Mouse (Mus musculus) myocyte (in vitro differentiated cells): Measurements from ENCODE around the gene Supt3. TPM values are rescaled to one million over a fixed set of nuclear protein-coding genes. Genes with fewer than 3 reads are reported as not detected.

ENCODE experiments used
- H3K27me3 ChIP-seq: one replicate; pipeline ENCODE4 v1.6.1; 2011; ENCODE audit not compliant: control insufficient read depth, insufficient read depth, insufficient read length
- H3K36me3 ChIP-seq: one replicate; pipeline ENCODE4 v1.6.1; 2011; ENCODE audit not compliant: control insufficient read depth, insufficient read depth
- H3K4me2 ChIP-seq: one replicate; pipeline ENCODE4 v1.6.1; 2011; ENCODE audit warnings: low read depth, control low read depth
- H3K4me3 ChIP-seq: one replicate; pipeline ENCODE4 v1.5.1; 2011; ENCODE audit warnings: mild to moderate bottlenecking, control low read depth, moderate library complexity
- H3K79me2 ChIP-seq: one replicate; pipeline ENCODE4 v1.6.1; 2011; ENCODE audit not compliant: control insufficient read depth, insufficient read depth
- H3ac ChIP-seq: one replicate; pipeline ENCODE4 v1.6.1; 2011; ENCODE audit not compliant: control insufficient read depth, insufficient read length
- CEBPB ChIP-seq: IDR thresholded peaks from 2 replicates; pipeline ENCODE4 v1.6.1; 2011; ENCODE audit warnings: mild to moderate bottlenecking, moderate library complexity; ENCODE audit not compliant: poor library complexity, insufficient read depth, severe bottlenecking
- E2F4 ChIP-seq: IDR thresholded peaks from one replicate; pipeline ENCODE4 v1.6.1; 2011; ENCODE audit warnings: mild to moderate bottlenecking, control low read depth, moderate library complexity; ENCODE audit not compliant: insufficient read depth
- MAX ChIP-seq: IDR thresholded peaks from one replicate; pipeline ENCODE4 v1.6.1; 2011; ENCODE audit warnings: low read depth, mild to moderate bottlenecking, control low read depth
- MYOD1 ChIP-seq, 3 experiments: IDR thresholded peaks; one replicate each; pipeline ENCODE4 v1.6.1; 2011; ENCODE audit warnings: control low read depth in 2 of 3, low read depth in 2 of 3, mild to moderate bottlenecking in 2 of 3, moderate library complexity in 1 of 3; ENCODE audit not compliant: insufficient read length in 2 of 3, control insufficient read depth in 1 of 3
- MYOG ChIP-seq, 3 experiments: IDR thresholded peaks; one replicate each; pipeline ENCODE4 v1.6.1; 2011; ENCODE audit warnings: control low read depth in 2 of 3, low read depth in 2 of 3, mild to moderate bottlenecking in 2 of 3; ENCODE audit not compliant: insufficient read length in 2 of 3, control insufficient read depth in 1 of 3, insufficient read depth in 1 of 3
- POLR2A ChIP-seq: IDR thresholded peaks from one replicate; pipeline ENCODE4 v1.6.1; 2011; ENCODE audit warnings: low read depth, mild to moderate bottlenecking, control low read depth, moderate library complexity; ENCODE audit not compliant: insufficient read length
- POLR2AphosphoS2 ChIP-seq: IDR thresholded peaks from one replicate; pipeline ENCODE4 v1.6.1; 2011; ENCODE audit warnings: low read depth, control low read depth; ENCODE audit not compliant: insufficient read length
- REST ChIP-seq: IDR thresholded peaks from one replicate; pipeline ENCODE4 v1.6.1; 2011; ENCODE audit warnings: mild to moderate bottlenecking, control low read depth, moderate library complexity; ENCODE audit not compliant: insufficient read depth, insufficient read length
- SRF ChIP-seq: IDR thresholded peaks from one replicate; pipeline ENCODE4 v1.6.1; 2011; ENCODE audit warnings: low read depth; ENCODE audit not compliant: control insufficient read depth, insufficient read length
- TCF12 ChIP-seq: IDR thresholded peaks from one replicate; pipeline ENCODE4 v1.6.1; 2011; ENCODE audit warnings: mild to moderate bottlenecking, control low read depth; ENCODE audit not compliant: poor library complexity, insufficient read depth, severe bottlenecking
- TCF3 ChIP-seq: IDR thresholded peaks from one replicate; pipeline ENCODE4 v1.6.1; 2011; ENCODE audit warnings: low read depth, control low read depth; ENCODE audit not compliant: insufficient read length
- USF1 ChIP-seq: IDR thresholded peaks from one replicate; pipeline ENCODE4 v1.6.1; 2011; ENCODE audit warnings: low read depth, mild to moderate bottlenecking, control low read depth, moderate library complexity
- polyA plus RNA-seq: library from polyadenylated mRNA; unstranded; fragments of >200 nt; fragmentation: generic; extraction: Trizol; gene quantifications from one replicate; pipeline ENCODE4 v1.2.1, GENCODE M21; 2012; ENCODE audit warnings: missing spikeins

Gene Supt3
- polyA plus RNA-seq, 1 experiment: 30.9 TPM

DNA sequence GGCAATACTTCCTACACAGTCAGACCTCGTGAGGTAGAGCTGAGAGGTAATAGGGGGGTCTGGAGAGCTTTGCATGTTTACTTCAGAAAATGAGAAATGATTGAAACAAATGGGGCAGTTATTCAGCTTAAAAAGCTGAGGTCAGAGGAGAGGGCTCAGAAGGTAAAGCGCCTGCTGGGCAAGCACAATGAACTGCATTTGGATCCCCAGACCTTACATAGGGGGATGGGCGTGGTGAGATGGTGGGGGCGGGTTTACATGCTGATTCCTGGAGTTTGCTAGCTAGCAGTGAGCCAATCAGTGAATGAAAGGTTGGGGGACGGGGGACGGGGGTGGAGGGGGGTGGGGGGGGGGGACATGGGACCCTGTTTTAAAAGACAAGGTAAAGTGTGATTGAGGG lies 376.8 kb downstream of the Supt3 start:
- H3K36me3 ChIP-seq: no peaks in the 10 kb centered on the region
- no peak overlapping the region for H3K4me3 ChIP-seq
- H3K4me2 ChIP-seq: no peak overlapping the region
- no peaks in the 10 kb centered on the region for H3K27me3 ChIP-seq
- H3K79me2 ChIP-seq: no peaks in the 10 kb centered on the region
- no peak overlapping the region for H3ac ChIP-seq
- TF ChIP-seq USF1 (no peak), REST (no peak), TCF3 (no peak), POLR2A (no peak), POLR2AphosphoS2 (no peak), TCF12 (no peak), MAX (no peak), E2F4 (no peak), MYOG (IDR thresholded peaks at IDR 0.05; ENCODE audit: control insufficient read depth in 1 of 3, insufficient read depth in 1 of 3, insufficient read length in 2 of 3, low read depth in 2 of 3) (no peak), SRF (no peak), CEBPB (no peak), MYOD1 (IDR thresholded peaks at IDR 0.05; ENCODE audit: control insufficient read depth in 1 of 3, insufficient read length in 2 of 3, low read depth in 2 of 3) (no peak)

DNA sequence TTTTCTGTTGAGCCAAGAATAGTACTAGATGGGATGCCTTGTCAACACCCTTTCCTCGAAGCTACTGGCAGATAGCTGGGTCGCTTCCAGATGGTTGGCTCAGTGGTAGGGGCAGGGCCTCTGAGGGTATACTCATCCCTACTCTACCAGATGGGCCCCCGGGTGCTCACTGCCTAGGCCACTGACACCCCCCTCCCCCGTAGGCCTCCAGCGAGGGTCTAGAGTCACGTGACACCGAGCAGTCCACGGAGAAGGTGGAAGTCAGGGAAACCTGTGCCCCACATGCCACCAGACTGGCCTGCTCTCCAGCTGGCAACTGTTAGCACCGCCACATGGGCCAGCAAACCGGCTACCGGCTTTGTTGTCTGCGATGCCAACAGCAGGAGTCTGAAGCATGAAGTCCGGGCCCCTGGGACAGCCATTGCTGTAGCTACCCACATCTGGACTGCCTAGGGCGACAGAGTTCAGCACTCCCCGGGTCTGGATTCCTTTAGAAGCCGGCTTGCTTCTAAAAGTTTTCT lies 381.3 kb downstream of the Supt3 start:
- Histone ChIP-seq H3K36me3 (no peaks in the 10 kb centered on the region), H3K27me3 (no peaks in the 10 kb centered on the region), H3ac (no peak overlapping the region), H3K4me3 (no peak overlapping the region), H3K4me2 (no peak overlapping the region), H3K79me2 (no peaks in the 10 kb centered on the region)
- TF ChIP-seq TCF3: no peak
- TF ChIP-seq MYOG (IDR thresholded peaks at IDR 0.05; ENCODE audit: control insufficient read depth in 1 of 3, insufficient read depth in 1 of 3, insufficient read length in 2 of 3, low read depth in 2 of 3): no peak
- TF ChIP-seq POLR2AphosphoS2: no peak
- TF ChIP-seq MAX: no peak
- no peak for TF ChIP-seq USF1
- no peak for TF ChIP-seq CEBPB
- TF ChIP-seq REST: no peak
- no peak for TF ChIP-seq POLR2A
- TF ChIP-seq SRF: no peak
- TF ChIP-seq E2F4: no peak
- TF ChIP-seq TCF12: no peak
- no peak for TF ChIP-seq MYOD1 (IDR thresholded peaks at IDR 0.05; ENCODE audit: control insufficient read depth in 1 of 3, insufficient read length in 2 of 3, low read depth in 2 of 3)

DNA sequence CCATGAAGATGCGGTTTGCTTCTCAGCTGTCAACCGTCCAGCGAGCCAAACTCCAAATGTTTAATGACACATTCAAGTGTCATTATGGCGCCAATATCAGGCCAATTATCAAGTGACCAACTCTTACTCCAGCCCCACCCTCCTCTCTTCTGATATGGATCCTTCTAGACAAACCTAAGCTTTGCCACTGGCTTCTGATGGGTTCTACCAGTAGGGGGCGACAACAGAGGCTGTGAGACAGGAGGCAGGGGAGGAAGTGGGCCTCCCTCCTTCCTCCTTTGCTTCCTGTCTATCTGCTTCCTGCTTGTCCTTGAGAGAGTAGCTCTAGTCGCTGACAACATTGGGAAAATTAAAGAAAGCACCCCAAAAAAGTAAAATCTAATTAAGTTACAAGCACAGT lies 383.7 kb downstream of the Supt3 start:
- no peaks in the 10 kb centered on the region for H3K27me3 ChIP-seq
- no peak overlapping the region for H3K4me2 ChIP-seq
- no peak overlapping the region for H3K4me3 ChIP-seq
- H3ac ChIP-seq: no peak overlapping the region
- no peaks in the 10 kb centered on the region for H3K36me3 ChIP-seq
- no peak for TF ChIP-seq TCF3
- TF ChIP-seq REST: no peak
- no peak for TF ChIP-seq SRF
- no peak for TF ChIP-seq MAX
- TF ChIP-seq E2F4: no peak
- no peaks in the 10 kb centered on the region for H3K79me2 ChIP-seq

DNA sequence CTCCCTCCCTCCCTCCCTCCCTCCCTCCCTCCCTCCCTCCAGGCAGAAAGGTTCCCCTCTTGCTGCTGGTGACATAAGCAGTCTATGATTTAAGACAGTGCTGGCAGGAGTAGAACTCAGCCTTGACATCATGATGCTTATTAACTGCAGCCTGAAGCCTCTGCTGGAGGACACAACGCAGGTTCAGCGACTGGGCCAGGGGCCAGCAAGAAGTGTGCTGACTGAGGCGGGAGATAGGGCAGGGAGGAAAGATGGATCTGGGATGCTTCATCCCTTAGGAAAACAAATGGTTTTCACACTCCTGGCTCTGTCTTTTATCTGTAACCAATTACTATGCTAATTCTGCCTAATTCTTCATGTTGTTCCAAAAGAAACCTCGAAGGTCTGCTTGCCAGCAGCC lies 388.8 kb downstream of the Supt3 start:
- no peak overlapping the region for H3K4me3 ChIP-seq
- H3K27me3 ChIP-seq: no peaks in the 10 kb centered on the region
- no peaks in the 10 kb centered on the region for H3K79me2 ChIP-seq
- H3K4me2 ChIP-seq: no peak overlapping the region
- no peak for TF ChIP-seq SRF
- TF ChIP-seq E2F4: no peak
- TF ChIP-seq REST: no peak
- no peak for TF ChIP-seq USF1
- TF ChIP-seq MAX: no peak
- no peak for TF ChIP-seq TCF3
- TF ChIP-seq POLR2A: no peak
- no peak for TF ChIP-seq POLR2AphosphoS2
- no peak for TF ChIP-seq TCF12
- TF ChIP-seq MYOD1 (IDR thresholded peaks at IDR 0.05; ENCODE audit: control insufficient read depth in 1 of 3, insufficient read length in 2 of 3, low read depth in 2 of 3): no peak
- no peak for TF ChIP-seq CEBPB
- no peak for TF ChIP-seq MYOG (IDR thresholded peaks at IDR 0.05; ENCODE audit: control insufficient read depth in 1 of 3, insufficient read depth in 1 of 3, insufficient read length in 2 of 3, low read depth in 2 of 3)
- no peaks in the 10 kb centered on the region for H3K36me3 ChIP-seq
- no peak overlapping the region for H3ac ChIP-seq

Other genes starting within 250 kb of the Supt3 start
- gene Runx2, start 37.6 kb downstream of the Supt3 start, polyA plus RNA-seq: 6.7 TPM